Mouse (Mus musculus): Measurements from ENCODE around the gene Nxpe5. TPM values are rescaled to one million over a fixed set of nuclear protein-coding genes. Genes with fewer than 3 reads are reported as not detected.

The Nxpe5 gene
- polyA plus RNA-seq, 1 experiment from 2014 or later: 21.3 TPM

GRCm38 (mm10) chr5:138223287-138223686 lies 2.4 kb upstream of the Nxpe5 start:
- Histone ChIP-seq H3K4me3 (ENCODE audit: inconsistent target) (no peak overlapping the region), H3K36me3 (ENCODE audit: inconsistent target) (no peaks in the 10 kb centered on the region), H3K79me2 (ENCODE audit: inconsistent target) (peaks cover 15% of the 10 kb centered on the region; the same call in 1 of the 2 replicates), H3K27ac (no peak overlapping the region)
- 10% methylated on average over 3 of the region's 3 CpGs for WGBS (ENCODE audit: missing documents)

- H3K4me3 ChIP-seq (ENCODE audit: inconsistent target): no peak overlapping the region
- peaks cover 15% of the 10 kb centered on the region; the same call in 1 of the 2 replicates for H3K79me2 ChIP-seq (ENCODE audit: inconsistent target)
- H3K27ac ChIP-seq: peak overlapping the region; percentile 79
- 17% methylated on average over 4 of the region's 4 CpGs for WGBS (ENCODE audit: missing documents)
- no peaks in the 10 kb centered on the region for H3K36me3 ChIP-seq (ENCODE audit: inconsistent target)
These were observed 793 bp downstream of the Nxpe5 start for GRCm38 (mm10) chr5:138226491-138226890.

DNA sequence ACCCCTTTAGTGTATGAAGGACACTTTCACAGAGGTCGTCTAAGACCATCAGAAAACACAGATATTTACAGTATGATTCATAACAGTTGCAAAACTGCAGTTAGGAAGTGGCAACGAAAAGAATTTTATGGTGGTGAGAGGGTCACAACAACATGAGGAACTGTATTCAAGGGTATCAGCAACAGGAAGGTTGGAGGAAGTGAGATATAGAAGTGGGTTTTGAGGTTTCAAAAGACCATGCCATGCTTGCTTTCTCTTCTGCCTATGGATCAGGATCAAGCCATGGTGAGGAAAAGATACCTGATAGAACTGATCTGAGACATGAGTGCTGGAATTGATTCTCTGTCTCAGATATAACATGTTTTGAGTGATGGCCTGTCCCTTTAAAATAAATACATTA lies 1.7 kb downstream of the Nxpe5 start:
- 0% methylated on average over 2 of the region's 2 CpGs for WGBS (ENCODE audit: missing documents)
- Histone ChIP-seq H3K4me3 (ENCODE audit: inconsistent target) (no peak overlapping the region), H3K79me2 (ENCODE audit: inconsistent target) (peaks cover 15% of the 10 kb centered on the region; the same call in 1 of the 2 replicates), H3K27ac (peak overlapping the region; percentile 79), H3K36me3 (ENCODE audit: inconsistent target) (no peaks in the 10 kb centered on the region)

GRCm38 (mm10) chr5:138228026-138228425 lies 2.3 kb downstream of the Nxpe5 start:
- Histone ChIP-seq H3K27ac (peak overlapping the region; percentile 79), H3K79me2 (ENCODE audit: inconsistent target) (peaks cover 15% of the 10 kb centered on the region; the same call in 1 of the 2 replicates), H3K4me3 (ENCODE audit: inconsistent target) (no peak overlapping the region), H3K36me3 (ENCODE audit: inconsistent target) (no peaks in the 10 kb centered on the region)
- 29% methylated on average over 3 of the region's 3 CpGs for WGBS (ENCODE audit: missing documents)

- 54% methylated on average over 3 of the region's 3 CpGs for WGBS (ENCODE audit: missing documents)
- Histone ChIP-seq H3K36me3 (ENCODE audit: inconsistent target) (no peaks in the 10 kb centered on the region), H3K27ac (peak overlapping the region; percentile 79), H3K4me3 (ENCODE audit: inconsistent target) (peak overlapping the region; percentile 8; the same call in 1 of the 2 replicates), H3K79me2 (ENCODE audit: inconsistent target) (peaks cover 8% of the 10 kb centered on the region; the same call in 1 of the 2 replicates)
These were observed 3.8 kb downstream of the Nxpe5 start for GRCm38 (mm10) chr5:138229511-138229910.

DNA sequence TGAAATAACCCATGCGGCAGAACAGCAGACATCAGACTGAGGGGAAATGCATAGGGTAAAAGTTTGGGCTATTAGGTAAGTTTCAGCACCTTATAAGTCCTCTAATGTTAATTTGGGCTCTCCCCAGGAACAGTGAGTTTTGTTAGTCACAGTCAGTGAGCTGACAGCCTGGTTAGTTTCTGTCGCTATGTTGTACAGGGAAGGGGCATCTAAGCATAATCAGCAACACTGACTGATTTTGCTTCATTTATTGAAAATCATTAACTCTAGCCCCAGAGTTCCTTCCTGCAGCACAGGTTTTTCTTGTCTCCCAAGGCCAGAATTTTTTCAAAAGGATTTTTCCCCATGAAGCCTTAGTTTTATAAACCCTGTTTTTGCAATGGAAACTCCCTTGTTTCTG lies 8.1 kb downstream of the Nxpe5 start:
- H3K4me3 ChIP-seq (ENCODE audit: inconsistent target): no peak overlapping the region
- 93% methylated on average over 2 of the region's 2 CpGs for WGBS (ENCODE audit: missing documents)
- no peak overlapping the region for H3K27ac ChIP-seq
- H3K79me2 ChIP-seq (ENCODE audit: inconsistent target): no peaks in the 10 kb centered on the region; the same call in 1 of the 2 replicates
- H3K36me3 ChIP-seq (ENCODE audit: inconsistent target): no peaks in the 10 kb centered on the region

DNA sequence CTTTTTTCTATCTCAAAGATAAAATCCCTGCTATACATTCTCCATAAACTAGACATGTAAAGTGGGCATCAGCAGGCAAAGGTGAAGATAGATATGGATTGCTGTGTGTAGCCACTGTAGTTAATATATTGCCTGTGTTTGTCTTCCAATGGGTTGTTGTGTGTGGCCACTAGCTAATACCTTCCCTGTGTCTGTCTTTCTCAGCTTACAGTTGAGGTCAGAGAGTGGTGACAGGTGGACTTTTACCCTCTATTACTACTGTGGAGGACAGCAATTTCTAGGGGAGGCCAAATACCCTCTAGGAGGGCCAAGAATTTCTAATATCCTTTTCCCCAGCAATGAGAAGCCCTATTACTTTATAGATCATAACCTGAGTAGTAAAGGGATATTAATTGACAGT lies 8.5 kb downstream of the Nxpe5 start:
- Histone ChIP-seq H3K27ac (no peak overlapping the region), H3K4me3 (ENCODE audit: inconsistent target) (no peak overlapping the region), H3K36me3 (ENCODE audit: inconsistent target) (no peaks in the 10 kb centered on the region), H3K79me2 (ENCODE audit: inconsistent target) (no peaks in the 10 kb centered on the region; the same call in 1 of the 2 replicates)

GRCm38 (mm10) chr5:138241511-138241910 lies 15.8 kb downstream of the Nxpe5 start:
- WGBS (ENCODE audit: missing documents): 6% methylated on average over 2 of the region's 2 CpGs
- H3K79me2 ChIP-seq (ENCODE audit: inconsistent target): no peaks in the 10 kb centered on the region

GRCm38 (mm10) chr5:138251144-138251543 lies 25.4 kb downstream of the Nxpe5 start:
- WGBS (ENCODE audit: missing documents): 92% methylated on average over 12 of the region's 12 CpGs
- Histone ChIP-seq H3K79me2 (ENCODE audit: inconsistent target) (no peaks in the 10 kb centered on the region), H3K4me3 (ENCODE audit: inconsistent target) (no peak overlapping the region), H3K27ac (no peak overlapping the region), H3K36me3 (ENCODE audit: inconsistent target) (peaks cover 6% of the 10 kb centered on the region; the same call in 1 of the 2 replicates)

More at GRCm38 (mm10) chr5:138241511-138241910, 15.8 kb downstream of the Nxpe5 start:
- H3K27ac ChIP-seq: no peak overlapping the region
- no peak overlapping the region for H3K4me3 ChIP-seq (ENCODE audit: inconsistent target)
- no peaks in the 10 kb centered on the region for H3K36me3 ChIP-seq (ENCODE audit: inconsistent target)

DNA sequence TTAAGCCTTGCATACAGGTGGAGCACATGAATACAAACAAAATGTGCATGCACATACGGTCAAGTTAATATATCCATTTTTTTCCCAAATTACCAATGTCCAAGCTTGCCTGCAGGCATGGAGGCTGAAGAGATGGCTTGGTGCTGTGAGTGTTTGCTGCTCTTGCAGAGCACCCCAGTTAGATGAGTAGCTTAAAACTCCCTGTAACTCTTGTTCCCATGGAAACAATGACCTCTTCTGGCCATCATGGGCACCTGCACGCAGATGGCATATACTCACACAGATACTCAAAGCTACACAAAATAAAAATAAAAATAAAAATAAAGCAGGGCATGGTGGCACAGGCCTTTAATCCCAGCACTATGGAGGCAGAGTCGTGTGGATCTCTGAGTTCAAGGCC lies 27.4 kb downstream of the Nxpe5 start:
- H3K27ac ChIP-seq: no peak overlapping the region
- H3K79me2 ChIP-seq (ENCODE audit: inconsistent target): no peaks in the 10 kb centered on the region
- peaks cover 6% of the 10 kb centered on the region; the same call in 1 of the 2 replicates for H3K36me3 ChIP-seq (ENCODE audit: inconsistent target)
- 90% methylated on average over 3 of the region's 3 CpGs for WGBS (ENCODE audit: missing documents)
- H3K4me3 ChIP-seq (ENCODE audit: inconsistent target): no peak overlapping the region

DNA sequence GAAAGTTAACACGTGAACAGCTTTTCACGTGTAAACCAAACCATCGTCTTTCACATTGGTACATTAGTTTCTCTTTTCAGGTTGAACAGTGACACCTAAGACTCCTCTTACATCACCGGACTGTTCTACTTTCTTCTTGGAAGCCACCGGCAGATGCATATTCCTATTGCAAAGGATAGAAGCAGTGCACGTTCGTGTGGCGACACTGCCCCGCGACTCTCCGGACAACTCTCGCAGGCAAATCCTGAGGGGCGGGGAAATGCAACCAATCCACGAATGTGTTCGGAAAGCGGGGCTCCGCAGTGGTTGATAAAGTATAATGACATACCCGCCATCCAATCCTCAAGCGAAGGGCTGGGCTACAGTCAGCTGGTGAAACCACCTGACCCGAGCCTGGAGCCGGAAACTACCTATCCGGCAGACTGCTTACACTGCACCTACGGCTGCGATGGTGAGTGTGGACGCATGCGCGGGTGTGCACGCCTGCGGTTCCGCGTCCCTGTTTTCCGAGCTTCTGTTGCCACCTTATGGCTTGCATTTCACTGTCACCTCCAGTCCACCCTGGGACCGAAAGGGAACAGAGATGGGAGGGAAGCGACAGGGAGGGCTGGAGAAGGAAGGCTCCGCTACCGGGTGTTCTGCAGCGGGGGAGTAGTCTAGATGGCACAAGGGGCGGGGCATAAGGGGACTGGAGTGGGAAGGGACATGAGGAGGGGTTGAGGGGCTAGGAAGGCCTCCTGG lies 29.8 kb downstream of the Nxpe5 start, which contains the start of gene Lamtor4:
Lamtor4 (plus strand) TSS at position 130 of the 741 bp plus-strand sequence.
- Histone ChIP-seq H3K36me3 (ENCODE audit: inconsistent target) (peaks cover 18% of the 10 kb centered on the region), H3K27ac (peak within 1 kb of the TSS; percentile 91), H3K4me3 (ENCODE audit: inconsistent target) (peak within 1 kb of the TSS; percentile 72), H3K79me2 (ENCODE audit: inconsistent target) (peaks cover 18% of the 10 kb centered on the region; the same call in 1 of the 2 replicates)
- 0% methylated on average over 38 of the region's 38 CpGs for WGBS (ENCODE audit: missing documents)

- peaks cover 24% of the 10 kb centered on the region; the same call in 1 of the 2 replicates for H3K79me2 ChIP-seq (ENCODE audit: inconsistent target)
- H3K27ac ChIP-seq: peak overlapping the region; percentile 91
- 5% methylated on average over 7 of the region's 7 CpGs for WGBS (ENCODE audit: missing documents)
- peak overlapping the region; percentile 72 for H3K4me3 ChIP-seq (ENCODE audit: inconsistent target)
- H3K36me3 ChIP-seq (ENCODE audit: inconsistent target): peaks cover 22% of the 10 kb centered on the region
These were observed 30.4 kb downstream of the Nxpe5 start for GRCm38 (mm10) chr5:138256094-138256467.

DNA sequence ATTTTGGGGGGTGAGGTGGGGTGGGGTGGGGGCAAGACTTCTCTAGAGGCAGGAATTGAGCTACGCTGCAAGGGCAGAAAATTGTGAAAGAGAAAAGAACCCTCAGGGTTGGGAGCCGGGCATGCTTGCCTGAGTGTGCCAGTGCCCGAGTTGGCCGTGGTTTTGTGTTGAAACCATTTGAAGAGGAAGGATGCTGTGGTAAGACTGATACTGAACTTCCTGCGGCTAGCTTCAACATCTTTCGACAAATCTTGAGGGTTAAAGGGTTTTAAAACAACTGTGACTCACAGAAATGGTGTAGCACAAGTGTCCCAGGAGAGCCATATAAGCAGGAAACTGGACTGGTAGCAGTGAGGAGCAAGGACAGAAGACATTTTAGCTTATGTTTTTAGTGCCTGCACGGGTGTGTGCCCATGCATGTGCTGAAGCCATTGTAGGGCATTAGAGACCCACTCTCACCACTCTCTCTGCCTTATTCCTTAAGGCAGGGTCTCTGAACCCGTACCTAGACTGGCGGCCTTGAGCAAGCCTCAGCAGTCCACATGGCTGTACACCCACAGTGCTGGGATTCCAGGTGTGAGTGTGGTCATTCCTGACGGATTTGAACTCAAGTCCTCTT lies 31.4 kb downstream of the Nxpe5 start:
- peak overlapping the region; percentile 91 for H3K27ac ChIP-seq
- WGBS (ENCODE audit: missing documents): 4% methylated on average over 10 of the region's 10 CpGs
- no peak overlapping the region; the same call in 1 of the 2 replicates for H3K4me3 ChIP-seq (ENCODE audit: inconsistent target)
- peaks cover 23% of the 10 kb centered on the region for H3K36me3 ChIP-seq (ENCODE audit: inconsistent target)
- peaks cover 34% of the 10 kb centered on the region; the same call in 1 of the 2 replicates for H3K79me2 ChIP-seq (ENCODE audit: inconsistent target)

GRCm38 (mm10) chr5:138257585-138257978 lies 31.9 kb downstream of the Nxpe5 start:
- H3K36me3 ChIP-seq (ENCODE audit: inconsistent target): peaks cover 23% of the 10 kb centered on the region
- H3K4me3 ChIP-seq (ENCODE audit: inconsistent target): no peak overlapping the region
- H3K79me2 ChIP-seq (ENCODE audit: inconsistent target): peaks cover 39% of the 10 kb centered on the region; the same call in 1 of the 2 replicates
- WGBS (ENCODE audit: missing documents): 42% methylated on average over 4 of the region's 4 CpGs
- peak overlapping the region; percentile 91 for H3K27ac ChIP-seq

GRCm38 (mm10) chr5:138258078-138258477 lies 32.4 kb downstream of the Nxpe5 start:
- Histone ChIP-seq H3K4me3 (ENCODE audit: inconsistent target) (no peak overlapping the region), H3K36me3 (ENCODE audit: inconsistent target) (peaks cover 23% of the 10 kb centered on the region), H3K79me2 (ENCODE audit: inconsistent target) (peaks cover 44% of the 10 kb centered on the region), H3K27ac (peak overlapping the region; percentile 91)
- 50% methylated on average over 3 of the region's 3 CpGs for WGBS (ENCODE audit: missing documents)
